Mouse (Mus musculus) hindbrain, embryonic 11.5 days (tissue): ENCODE data around the gene Vdac1. TPM values are rescaled to one million over a fixed set of nuclear protein-coding genes. Genes with fewer than 3 reads are reported as not detected.

ENCODE experiments used
- ATAC-seq: fragments of 200-750 bp; cut with Nextera tagmentation; 2 replicates; pipeline ENCODE4 v1.8.0; 2017; ENCODE audit warnings: mild to moderate bottlenecking, moderate TSS enrichment, moderate library complexity; ENCODE audit not compliant: low FRiP score
- DNase-seq: peaks from one replicate; pipeline ENCODE4 v3.0.0-alpha.2; 2015; ENCODE audit warnings: low spot score
- H3K27ac ChIP-seq: fragments of 300-500 bp; sonication (generic); 2 replicates; pipeline ENCODE4 v1.5.1; 2014; ENCODE audit warnings: mild to moderate bottlenecking, low read depth, low read length
- H3K27me3 ChIP-seq: fragments of 300-500 bp; sonication (generic); 2 replicates; pipeline ENCODE4 v1.6.1; 2014; ENCODE audit warnings: mild to moderate bottlenecking, low read length, moderate library complexity, mixed read lengths; ENCODE audit not compliant: control insufficient read depth, insufficient read depth
- H3K36me3 ChIP-seq: fragments of 300-500 bp; sonication (generic); 2 replicates; pipeline ENCODE4 v1.6.1; 2014; ENCODE audit warnings: mild to moderate bottlenecking, low read length, moderate library complexity, mixed read lengths; ENCODE audit not compliant: control insufficient read depth, insufficient read depth
- H3K4me1 ChIP-seq: fragments of 300-500 bp; sonication (generic); replicated peaks from 2 replicates; pipeline ENCODE4 v1.6.1; 2014; ENCODE audit warnings: low read length, mixed read lengths; ENCODE audit not compliant: control insufficient read depth, insufficient read depth
- H3K4me2 ChIP-seq: fragments of 300-500 bp; sonication (generic); replicated peaks from 2 replicates; pipeline ENCODE4 v1.6.1; 2014; ENCODE audit warnings: mild to moderate bottlenecking, low read depth, low read length
- H3K4me3 ChIP-seq: fragments of 300-500 bp; sonication (generic); 2 replicates; pipeline ENCODE4 v1.5.1; 2014; ENCODE audit warnings: low read depth, low read length
- H3K9ac ChIP-seq: fragments of 300-500 bp; sonication (generic); 2 replicates; pipeline ENCODE4 v1.6.1; 2014; ENCODE audit warnings: low read depth, low read length
- H3K9me3 ChIP-seq: fragments of 300-500 bp; sonication (generic); 2 replicates; pipeline ENCODE4 v1.6.1; 2016; ENCODE audit warnings: low read length; ENCODE audit not compliant: control insufficient read depth
- WGBS: fragments of 180-500 bp; shearing (Covaris S2); extraction: QIAGEN DNeasy Blood & Tissue Kit; methylation state at CpG from one replicate; pipeline ENCODE4 v1.1.7; 2014; 5-methylcytosine and 5-hydroxymethylcytosine counted together
- polyA plus RNA-seq: library from polyadenylated mRNA; unstranded; fragments of >200 nt; fragmentation: Nextera tagmentation; extraction: Ambion mirVana; gene quantifications from 2 replicates; pipeline ENCODE4 v1.2.1, GENCODE M21; 2014

The Vdac1 gene
- polyA plus RNA-seq, 1 experiment from 2014 or later, result 205 TPM

- H3K9me3 ChIP-seq, result no peaks in the 10 kb centered on the region
Measured at GRCm38 (mm10) chr11:52429440-52429839, 68.8 kb downstream of the Vdac1 start.

DNA sequence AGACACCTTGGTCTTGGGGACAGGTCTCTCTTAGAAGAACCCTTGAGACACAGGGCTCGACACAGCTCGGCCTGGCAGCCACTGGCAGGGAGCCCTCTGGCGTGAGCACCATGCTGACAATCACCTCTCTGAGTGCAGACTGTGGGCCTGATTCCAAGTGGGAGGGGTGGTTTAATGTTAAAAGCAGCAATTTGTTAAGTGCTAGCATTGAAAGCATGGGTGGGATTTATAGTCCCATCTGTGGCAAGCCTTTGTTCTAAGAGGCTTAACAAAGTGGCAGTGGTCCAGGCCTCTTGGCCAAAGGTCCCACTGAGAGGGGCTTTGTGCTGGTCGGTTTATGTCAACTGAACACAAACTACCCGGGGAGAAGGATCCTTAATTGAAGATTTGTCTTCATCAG lies 70.9 kb downstream of the Vdac1 start:
- no peak overlapping the region for H3K27ac ChIP-seq
- no peak overlapping the region for H3K4me3 ChIP-seq
- H3K27me3 ChIP-seq, result no peaks in the 10 kb centered on the region
- H3K36me3 ChIP-seq, result no peaks in the 10 kb centered on the region
- no peak for ATAC-seq
- WGBS, result 62% methylated on average over 5 of the region's 5 CpGs
- H3K9me3 ChIP-seq, result no peaks in the 10 kb centered on the region
- no peak overlapping the region for H3K9ac ChIP-seq
- no peaks in the 10 kb centered on the region for H3K4me1 ChIP-seq
- DNase-seq, result no peak
- H3K4me2 ChIP-seq, result no peak overlapping the region

More at GRCm38 (mm10) chr11:52429440-52429839, 68.8 kb downstream of the Vdac1 start:
- Histone ChIP-seq H3K9ac (no peak overlapping the region), H3K4me1 (no peaks in the 10 kb centered on the region), H3K4me3 (no peak overlapping the region), H3K36me3 (no peaks in the 10 kb centered on the region), H3K27me3 (no peaks in the 10 kb centered on the region), H3K4me2 (no peak overlapping the region), H3K27ac (no peak overlapping the region)
- no peak for ATAC-seq
- DNase-seq, result no peak
- WGBS, result 80% methylated on average over 6 of the region's 6 CpGs

DNA sequence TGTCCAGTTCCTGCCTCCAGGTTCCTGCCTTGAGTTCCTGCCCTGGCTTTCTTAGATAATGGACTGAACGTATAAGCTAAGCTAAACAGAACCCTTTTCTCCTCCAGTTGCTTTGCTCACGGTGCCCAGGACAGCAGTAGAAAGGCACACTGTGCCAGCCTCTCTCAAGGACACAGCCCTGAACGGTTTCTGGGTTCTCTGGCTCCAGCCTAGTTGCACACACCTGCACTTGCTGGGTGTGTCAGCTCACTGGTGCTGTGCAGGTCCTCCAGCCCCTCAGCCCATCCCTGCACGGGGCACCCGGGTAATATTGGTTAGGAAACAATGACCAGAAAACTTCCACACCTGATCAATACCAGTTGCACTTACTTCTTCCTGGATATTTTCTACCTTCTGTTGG lies 71.5 kb downstream of the Vdac1 start:
- Histone ChIP-seq H3K4me2 (no peak overlapping the region), H3K36me3 (no peaks in the 10 kb centered on the region), H3K9ac (no peak overlapping the region), H3K4me1 (no peaks in the 10 kb centered on the region), H3K4me3 (no peak overlapping the region), H3K9me3 (no peaks in the 10 kb centered on the region), H3K27ac (no peak overlapping the region), H3K27me3 (no peaks in the 10 kb centered on the region)
- WGBS, result 90% methylated on average over 5 of the region's 5 CpGs
- ATAC-seq, result no peak
- no peak for DNase-seq

DNA sequence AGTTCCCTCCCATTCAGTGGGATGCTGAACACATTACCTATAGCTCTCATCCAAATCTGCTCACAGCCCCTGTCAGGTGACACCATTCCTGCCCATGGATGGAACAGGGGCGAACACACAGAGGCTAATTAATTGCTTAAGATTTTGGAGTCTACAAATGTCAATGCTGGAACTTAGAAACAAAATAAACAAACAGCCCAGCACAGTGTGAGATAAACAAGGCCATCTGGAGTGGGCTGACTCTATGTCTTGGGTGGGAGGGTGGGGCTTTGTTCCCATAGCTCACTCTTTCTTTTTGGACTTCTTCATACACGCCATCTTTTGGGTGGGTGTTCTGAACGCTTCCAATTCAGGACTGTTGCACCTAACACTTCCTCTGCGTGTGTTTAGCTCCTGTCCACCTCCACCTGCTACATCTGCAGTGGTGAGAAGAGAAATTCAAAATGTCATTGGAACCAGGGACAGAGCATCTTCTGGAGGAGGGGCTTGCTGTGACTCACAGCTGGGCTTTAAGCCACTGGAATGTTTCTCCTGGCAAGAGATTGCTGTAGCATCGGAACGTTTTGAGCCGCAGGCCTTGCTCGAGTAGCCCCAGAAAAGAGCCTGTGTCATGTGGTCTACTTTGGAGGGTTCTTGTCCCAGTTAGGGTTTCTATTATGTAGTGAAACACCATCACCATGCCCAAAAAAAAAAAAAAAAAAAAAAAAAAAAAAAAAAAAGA lies 72.6 kb downstream of the Vdac1 start:
- ATAC-seq (no peak), DNase-seq (no peak)
- no peak overlapping the region for H3K4me2 ChIP-seq
- no peaks in the 10 kb centered on the region for H3K36me3 ChIP-seq
- no peaks in the 10 kb centered on the region for H3K9me3 ChIP-seq
- no peak overlapping the region for H3K4me3 ChIP-seq
- no peaks in the 10 kb centered on the region for H3K4me1 ChIP-seq
- 77% methylated on average over 8 of the region's 8 CpGs for WGBS
- H3K27ac ChIP-seq, result no peak overlapping the region
- H3K9ac ChIP-seq, result no peak overlapping the region
- no peaks in the 10 kb centered on the region for H3K27me3 ChIP-seq

DNA sequence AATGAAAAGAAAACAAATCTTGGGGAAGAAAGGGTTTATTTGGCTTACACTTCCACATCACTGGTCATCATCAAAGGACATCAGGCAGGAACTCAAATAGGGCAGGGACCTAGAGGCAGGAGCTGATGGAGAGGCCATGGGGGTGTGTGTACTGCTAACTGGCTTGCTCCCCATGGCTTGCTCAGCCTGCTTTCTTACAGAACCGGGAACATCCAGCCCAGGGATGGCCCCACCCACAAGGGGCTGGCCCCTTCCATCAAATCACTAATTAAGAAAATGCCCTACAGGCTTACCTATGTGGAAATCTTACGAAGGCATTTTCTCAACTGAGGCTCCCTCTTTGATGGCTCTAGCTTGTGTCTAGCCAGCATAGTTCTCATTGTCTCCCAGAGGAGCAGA lies 73.1 kb downstream of the Vdac1 start:
- H3K4me2 ChIP-seq, result no peak overlapping the region
- no peaks in the 10 kb centered on the region for H3K27me3 ChIP-seq
- 62% methylated on average over 2 of the region's 2 CpGs for WGBS
- H3K27ac ChIP-seq, result no peak overlapping the region
- ATAC-seq (no peak), DNase-seq (no peak)
- no peaks in the 10 kb centered on the region for H3K4me1 ChIP-seq
- H3K9ac ChIP-seq, result no peak overlapping the region
- no peaks in the 10 kb centered on the region for H3K36me3 ChIP-seq
- no peak overlapping the region for H3K4me3 ChIP-seq
- H3K9me3 ChIP-seq, result no peaks in the 10 kb centered on the region

DNA sequence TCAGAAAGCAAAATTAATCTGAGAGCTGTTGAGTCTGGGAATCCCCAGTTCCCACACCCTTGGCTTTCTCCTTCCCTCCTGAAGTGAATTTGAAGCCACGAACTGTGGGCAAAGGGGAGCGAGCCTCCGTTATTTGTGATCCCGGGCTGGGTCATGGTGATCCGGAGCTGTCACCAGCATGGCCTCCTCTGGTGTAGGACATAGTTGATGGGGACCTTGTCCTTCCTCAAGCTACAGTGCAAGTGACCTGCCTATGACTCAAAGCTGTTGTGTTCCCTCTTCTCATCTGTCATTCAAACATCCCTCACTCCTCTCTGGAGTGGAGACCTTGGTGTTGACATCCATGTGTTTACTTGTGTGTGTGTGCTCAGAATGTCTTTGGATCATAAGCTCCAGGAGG lies 74.8 kb downstream of the Vdac1 start:
- no peak overlapping the region for H3K9ac ChIP-seq
- H3K4me2 ChIP-seq, result no peak overlapping the region
- no peak overlapping the region for H3K4me3 ChIP-seq
- ATAC-seq, result no peak
- H3K27me3 ChIP-seq, result no peaks in the 10 kb centered on the region
- no peak for DNase-seq
- 90% methylated on average over 5 of the region's 5 CpGs for WGBS
- no peak overlapping the region for H3K27ac ChIP-seq
- H3K36me3 ChIP-seq, result no peaks in the 10 kb centered on the region
- no peaks in the 10 kb centered on the region for H3K9me3 ChIP-seq
- no peaks in the 10 kb centered on the region for H3K4me1 ChIP-seq

DNA sequence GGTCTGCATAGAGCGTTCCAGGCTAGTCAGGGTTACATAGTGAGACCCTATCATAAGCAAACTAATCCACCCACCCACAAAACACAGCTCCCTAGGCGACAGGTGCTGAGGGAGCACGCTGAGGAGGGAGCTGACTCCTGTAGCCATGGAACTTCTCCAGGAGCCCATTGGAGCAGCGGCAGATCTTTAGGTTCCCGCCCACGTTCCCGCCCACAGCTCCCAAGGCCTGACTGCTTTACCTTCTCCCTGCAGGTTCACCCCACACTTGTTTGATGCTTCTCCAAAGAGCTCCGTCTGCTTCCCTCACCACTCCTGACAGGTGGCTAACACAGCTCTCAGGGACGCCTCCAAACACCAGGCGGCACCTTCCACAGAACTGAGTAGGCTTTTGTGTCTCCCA lies 76.5 kb downstream of the Vdac1 start:
- DNase-seq (no peak), ATAC-seq (no peak)

More for the DNA sequence above, 76.5 kb downstream of the Vdac1 start:
- 29% methylated on average over 10 of the region's 10 CpGs for WGBS
- Histone ChIP-seq H3K36me3 (no peaks in the 10 kb centered on the region), H3K27ac (no peak overlapping the region), H3K27me3 (no peaks in the 10 kb centered on the region), H3K4me2 (no peak overlapping the region), H3K4me3 (no peak overlapping the region), H3K9ac (no peak overlapping the region), H3K9me3 (no peaks in the 10 kb centered on the region), H3K4me1 (no peaks in the 10 kb centered on the region)

Other genes with a start within 250 kb of the Vdac1 start
- gene Olfr1373, start 215.3 kb upstream of the Vdac1 start, polyA plus RNA-seq, result not detected in 2 replicates
- not detected in 2 replicates for gene Olfr1371, start 146.9 kb upstream of the Vdac1 start, polyA plus RNA-seq
- 1,030 and 1,116 TPM in 2 replicates for gene Skp1a, start 128.9 kb upstream of the Vdac1 start, polyA plus RNA-seq
- gene Tcf7, start 77.8 kb upstream of the Vdac1 start, polyA plus RNA-seq, result 6.9 and 7.7 TPM in 2 replicates
- gene 9530068E07Rik, start 35.6 kb downstream of the Vdac1 start, polyA plus RNA-seq, result 171 and 175 TPM in 2 replicates